Mouse (Mus musculus) midbrain, embryonic 11.5 days (tissue): ENCODE results near the gene Gna12. TPM values are rescaled to one million over a fixed set of nuclear protein-coding genes. Genes with fewer than 3 reads are reported as not detected.

Experiments used
- ATAC-seq: fragments of 200-750 bp; cut with Nextera tagmentation; 2 replicates; pipeline ENCODE4 v1.8.0; 2017; ENCODE audit warnings: moderate TSS enrichment, moderate library complexity; ENCODE audit not compliant: low FRiP score
- DNase-seq: peaks from one replicate; pipeline ENCODE4 v3.0.0; 2015; ENCODE audit warnings: low spot score; ENCODE audit errors: missing footprints
- H3K27ac ChIP-seq: fragments of 300-500 bp; sonication (generic); 2 replicates; pipeline ENCODE4 v1.5.1; 2014; ENCODE audit warnings: low read depth, low read length
- H3K27me3 ChIP-seq: fragments of 300-500 bp; sonication (generic); 2 replicates; pipeline ENCODE4 v1.6.1; 2014; ENCODE audit warnings: mild to moderate bottlenecking, low read length, moderate library complexity, mixed read lengths; ENCODE audit not compliant: control insufficient read depth, insufficient read depth
- H3K36me3 ChIP-seq: fragments of 300-500 bp; sonication (generic); 2 replicates; pipeline ENCODE4 v1.6.1; 2014; ENCODE audit warnings: mild to moderate bottlenecking, low read length, moderate library complexity, mixed read lengths; ENCODE audit not compliant: control insufficient read depth, insufficient read depth
- H3K4me1 ChIP-seq: fragments of 300-500 bp; sonication (generic); 2 replicates; pipeline ENCODE4 v1.6.1; 2014; ENCODE audit warnings: low read length; ENCODE audit not compliant: control insufficient read depth, insufficient read depth
- H3K4me2 ChIP-seq: fragments of 300-500 bp; sonication (generic); 2 replicates; pipeline ENCODE4 v1.6.1; 2014; ENCODE audit warnings: mild to moderate bottlenecking, moderate library complexity
- H3K4me3 ChIP-seq: fragments of 300-500 bp; sonication (generic); 2 replicates; pipeline ENCODE4 v1.5.1; 2014; ENCODE audit warnings: low read depth, low read length
- H3K9ac ChIP-seq: fragments of 300-500 bp; sonication (generic); 2 replicates; pipeline ENCODE4 v1.6.1; 2014; ENCODE audit warnings: low read length
- H3K9me3 ChIP-seq: fragments of 300-500 bp; sonication (generic); 2 replicates; pipeline ENCODE4 v1.6.1; 2016; ENCODE audit warnings: low read length; ENCODE audit not compliant: control insufficient read depth
- whole genome bisulfite sequencing: fragments of 180-500 bp; shearing (Covaris S2); extraction: QIAGEN DNeasy Blood & Tissue Kit; methylation state at CpG from one replicate; pipeline ENCODE4 v1.1.7; 2014; 5-methylcytosine and 5-hydroxymethylcytosine counted together
- polyA plus RNA-seq: library from polyadenylated mRNA; unstranded; fragments of >200 nt; fragmentation: Nextera tagmentation; extraction: Ambion mirVana; gene quantifications from 2 replicates; pipeline ENCODE4 v1.2.1, GENCODE M21; 2014

Gene Gna12
- polyA plus RNA-seq, 1 experiment from 2014 or later, result 33.4 TPM

- no peaks in the 10 kb centered on the region for H3K9me3 ChIP-seq
- H3K27ac ChIP-seq, result no peak overlapping the region
- peaks cover 16% of the 10 kb centered on the region for H3K4me1 ChIP-seq
- no peaks in the 10 kb centered on the region for H3K27me3 ChIP-seq
- H3K4me2 ChIP-seq, result no peak overlapping the region
- no peak for DNase-seq
- H3K36me3 ChIP-seq, result peaks cover 9% of the 10 kb centered on the region; the same call in 1 of the 2 replicates
- ATAC-seq, result no peak
- H3K4me3 ChIP-seq, result no peak overlapping the region
- no peak overlapping the region for H3K9ac ChIP-seq
- WGBS, result 75% methylated on average over 6 of the region's 6 CpGs
Observed at GRCm38 (mm10) chr5:140764921-140765613, 65.2 kb downstream of the Gna12 start.

DNA sequence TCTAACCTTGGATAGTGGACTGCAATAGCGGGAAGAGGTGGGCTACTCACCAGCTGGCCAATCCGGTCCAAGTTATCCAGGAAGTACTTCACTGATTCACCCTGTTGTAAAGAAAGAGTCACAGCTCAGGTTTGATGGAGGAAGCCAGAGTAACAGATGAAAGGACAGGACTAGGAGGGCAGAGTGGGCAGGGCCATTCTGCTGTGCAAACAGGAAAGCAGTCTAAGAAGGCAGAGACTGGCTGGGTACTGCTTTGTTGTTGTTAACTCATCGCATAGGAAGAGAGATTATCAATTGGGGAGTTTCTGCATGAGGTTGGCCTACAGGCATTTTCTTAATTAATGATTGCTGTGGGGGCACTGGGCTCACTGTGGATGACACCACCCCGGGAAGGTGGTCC is 67.7 kb downstream of the Gna12 start:
- peaks cover 1% of the 10 kb centered on the region for H3K4me1 ChIP-seq
- no peak overlapping the region for H3K9ac ChIP-seq
- H3K4me2 ChIP-seq, result no peak overlapping the region
- H3K4me3 ChIP-seq, result no peak overlapping the region
- no peak for DNase-seq
- H3K36me3 ChIP-seq, result peaks cover 19% of the 10 kb centered on the region; the same call in 1 of the 2 replicates
- WGBS, result 92% methylated on average over 4 of the region's 4 CpGs
- no peak overlapping the region for H3K27ac ChIP-seq
- H3K27me3 ChIP-seq, result no peaks in the 10 kb centered on the region
- no peaks in the 10 kb centered on the region for H3K9me3 ChIP-seq
- ATAC-seq, result no peak

- no peak overlapping the region for H3K4me2 ChIP-seq
- no peak for DNase-seq
- H3K27ac ChIP-seq, result no peak overlapping the region
- no peak for ATAC-seq
- H3K9me3 ChIP-seq, result no peaks in the 10 kb centered on the region
- H3K4me1 ChIP-seq, result no peaks in the 10 kb centered on the region
- 85% methylated on average over 8 of the region's 8 CpGs for WGBS
- no peaks in the 10 kb centered on the region for H3K27me3 ChIP-seq
- no peak overlapping the region for H3K4me3 ChIP-seq
- no peak overlapping the region for H3K9ac ChIP-seq
- H3K36me3 ChIP-seq, result peaks cover 19% of the 10 kb centered on the region; the same call in 1 of the 2 replicates
Observed at GRCm38 (mm10) chr5:140758864-140759263, 71.4 kb downstream of the Gna12 start.

DNA sequence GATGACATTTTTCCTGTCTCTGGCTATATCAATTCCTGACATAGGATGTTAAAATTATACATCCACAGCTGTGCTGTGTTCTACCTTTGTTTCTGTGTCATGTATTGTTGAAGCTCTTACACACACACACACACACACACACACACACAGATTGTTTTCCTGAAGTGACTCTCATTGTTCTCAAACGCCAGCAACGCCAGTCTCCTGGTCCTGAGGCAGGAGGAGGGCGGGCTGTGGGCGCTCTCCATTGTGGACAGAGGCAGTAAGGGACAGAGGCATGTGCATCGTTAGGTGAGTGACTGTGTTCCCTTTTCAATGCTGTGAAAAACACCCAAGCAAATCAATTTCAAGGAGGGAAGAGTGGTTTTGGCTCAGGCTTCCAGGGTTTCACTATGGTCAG is 77.0 kb downstream of the Gna12 start:
- H3K27me3 ChIP-seq, result no peaks in the 10 kb centered on the region
- no peak overlapping the region for H3K27ac ChIP-seq
- no peak overlapping the region for H3K9ac ChIP-seq
- H3K4me3 ChIP-seq, result no peak overlapping the region
- no peak overlapping the region for H3K4me2 ChIP-seq
- 72% methylated on average over 5 of the region's 5 CpGs for WGBS
- ATAC-seq, result no peak
- H3K36me3 ChIP-seq, result no peaks in the 10 kb centered on the region
- H3K4me1 ChIP-seq, result no peaks in the 10 kb centered on the region
- H3K9me3 ChIP-seq, result peaks cover 4% of the 10 kb centered on the region; the same call in 1 of the 2 replicates
- no peak for DNase-seq

- Histone ChIP-seq H3K4me3 (no peak overlapping the region), H3K9me3 (peaks cover 4% of the 10 kb centered on the region; the same call in 1 of the 2 replicates), H3K4me2 (no peak overlapping the region), H3K4me1 (no peaks in the 10 kb centered on the region), H3K27ac (no peak overlapping the region), H3K9ac (no peak overlapping the region), H3K36me3 (no peaks in the 10 kb centered on the region), H3K27me3 (no peaks in the 10 kb centered on the region)
- WGBS, result 94% methylated on average over 3 of the region's 3 CpGs
- DNase-seq (no peak), ATAC-seq (no peak)
Observed at GRCm38 (mm10) chr5:140752639-140753038, 77.6 kb downstream of the Gna12 start.

DNA sequence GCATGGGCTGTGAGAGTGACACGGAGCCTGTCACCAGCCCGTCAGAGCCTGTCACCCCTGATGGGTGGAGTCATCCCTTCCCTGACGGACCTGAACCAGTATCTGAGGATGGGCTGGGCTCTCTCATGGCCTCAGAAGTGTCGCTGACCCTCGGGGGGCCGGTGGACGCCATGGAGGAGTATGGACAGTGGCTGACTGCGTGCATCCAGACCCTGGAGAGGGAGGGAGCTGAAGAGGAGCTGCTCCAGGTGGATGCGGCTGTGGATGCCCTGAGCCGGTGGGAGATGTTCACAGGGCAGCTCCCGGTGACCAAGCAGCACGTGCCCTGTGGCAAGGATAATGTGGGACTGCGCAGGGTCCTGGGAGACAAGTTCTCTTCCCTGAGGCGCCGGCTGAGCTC is 78.2 kb downstream of the Gna12 start:
- Histone ChIP-seq H3K9me3 (peaks cover 4% of the 10 kb centered on the region; the same call in 1 of the 2 replicates), H3K4me1 (no peaks in the 10 kb centered on the region), H3K9ac (no peak overlapping the region), H3K4me3 (no peak overlapping the region), H3K27ac (no peak overlapping the region), H3K27me3 (no peaks in the 10 kb centered on the region), H3K4me2 (no peak overlapping the region), H3K36me3 (no peaks in the 10 kb centered on the region)
- 94% methylated on average over 15 of the region's 15 CpGs for WGBS
- no peak for ATAC-seq
- no peak for DNase-seq

DNA sequence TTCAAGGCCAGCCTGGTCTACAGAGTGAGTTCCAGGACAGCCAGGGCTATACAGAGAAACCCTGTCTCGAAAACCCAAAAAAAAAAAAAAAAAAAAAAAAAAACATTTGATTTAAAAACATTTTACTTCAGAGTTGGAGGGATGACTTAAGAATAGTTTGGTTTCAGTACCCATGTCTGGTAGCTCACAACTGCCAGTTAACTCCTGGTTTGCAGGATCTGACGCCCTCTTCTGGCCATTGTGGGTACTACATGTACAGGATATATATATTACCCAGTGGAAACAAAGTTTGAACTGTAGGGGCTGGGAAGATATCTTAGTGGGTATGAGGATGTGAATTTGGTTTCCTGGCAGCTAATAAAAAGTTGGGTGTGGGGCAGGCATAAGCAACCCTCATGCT is 79.3 kb downstream of the Gna12 start:
- no peak overlapping the region for H3K27ac ChIP-seq
- H3K4me2 ChIP-seq, result no peak overlapping the region
- ATAC-seq (no peak), DNase-seq (peak; percentile 80)
- H3K4me3 ChIP-seq, result no peak overlapping the region
- no peaks in the 10 kb centered on the region for H3K4me1 ChIP-seq
- H3K9ac ChIP-seq, result no peak overlapping the region
- peaks cover 4% of the 10 kb centered on the region; the same call in 1 of the 2 replicates for H3K9me3 ChIP-seq
- no peaks in the 10 kb centered on the region for H3K27me3 ChIP-seq
- WGBS, result 8% methylated on average over 1 of the region's 2 CpGs
- no peaks in the 10 kb centered on the region for H3K36me3 ChIP-seq

DNA sequence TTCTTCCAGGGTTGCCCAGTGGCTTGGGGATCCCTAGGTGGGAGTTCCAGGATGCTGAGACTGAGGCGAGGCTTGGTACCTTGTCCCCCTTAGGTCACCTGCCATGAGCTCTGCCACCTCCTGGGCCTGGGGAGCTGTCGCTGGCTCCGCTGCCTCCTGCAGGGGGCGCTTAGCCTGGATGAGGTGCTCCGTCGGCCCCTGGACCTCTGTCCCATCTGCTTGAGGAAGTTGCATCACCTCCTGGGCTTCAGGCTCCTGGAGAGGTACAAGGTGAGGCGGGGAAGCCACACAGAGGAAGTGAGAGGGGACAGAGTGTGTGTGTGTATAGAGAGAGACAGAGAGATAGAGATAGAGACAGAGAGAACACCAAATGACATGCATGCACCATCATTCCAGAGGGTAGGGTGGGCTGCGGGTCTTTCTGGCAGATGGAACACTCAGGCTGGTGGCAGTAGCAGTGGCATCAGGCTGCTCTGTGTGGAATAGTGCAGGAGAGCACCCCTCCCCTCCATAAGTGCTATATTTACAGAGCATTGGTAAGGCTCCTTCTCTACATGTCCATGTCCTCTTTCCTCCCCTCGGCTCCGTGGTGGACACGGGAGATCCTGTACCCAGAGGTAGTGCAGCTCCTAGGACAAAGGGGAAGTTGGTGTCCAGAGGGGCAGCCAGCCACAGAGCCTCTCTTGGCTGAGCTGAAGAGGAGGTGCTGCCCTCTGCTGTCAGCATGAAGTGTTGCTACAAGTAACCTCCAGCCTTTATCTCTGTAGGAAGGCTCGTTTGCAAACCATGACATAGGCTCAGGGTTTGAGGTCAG is 81.0 kb downstream of the Gna12 start:
- DNase-seq, result peak; percentile 97
- ATAC-seq, result peak; percentile 85
- WGBS, result 23% methylated on average over 12 of the region's 12 CpGs
- Histone ChIP-seq H3K9ac (peak overlapping the region; percentile 66), H3K4me2 (peak overlapping the region; percentile 31), H3K9me3 (peaks cover 4% of the 10 kb centered on the region; the same call in 1 of the 2 replicates), H3K27me3 (no peaks in the 10 kb centered on the region), H3K36me3 (no peaks in the 10 kb centered on the region), H3K4me1 (no peaks in the 10 kb centered on the region), H3K4me3 (peak overlapping the region; percentile 11), H3K27ac (no peak overlapping the region)

- Histone ChIP-seq H3K4me3 (no peak overlapping the region), H3K9ac (no peak overlapping the region; the same call in 1 of the 2 replicates), H3K4me1 (no peaks in the 10 kb centered on the region), H3K9me3 (peaks cover 4% of the 10 kb centered on the region; the same call in 1 of the 2 replicates), H3K4me2 (no peak overlapping the region), H3K36me3 (no peaks in the 10 kb centered on the region), H3K27me3 (no peaks in the 10 kb centered on the region), H3K27ac (no peak overlapping the region)
- DNase-seq (no peak), ATAC-seq (no peak)
- 84% methylated on average over 10 of the region's 10 CpGs for WGBS
Observed at GRCm38 (mm10) chr5:140748425-140748824, 81.8 kb downstream of the Gna12 start.
